Mouse (Mus musculus): ENCODE data around the gene Yeats2.

Gene Yeats2

GRCm38 (mm10) chr16:20192043-20192442 lies 51.2 kb downstream of the Yeats2 start:
- DNase-seq: no peak

- DNase-seq: no peak
Observed at GRCm38 (mm10) chr16:20195546-20195945, 54.7 kb downstream of the Yeats2 start.

GRCm38 (mm10) chr16:20196962-20197361 lies 56.1 kb downstream of the Yeats2 start:
- no peak for DNase-seq

GRCm38 (mm10) chr16:20199501-20200201 lies 58.8 kb downstream of the Yeats2 start:
- no peak for DNase-seq

GRCm38 (mm10) chr16:20213591-20214226 lies 72.8 kb downstream of the Yeats2 start:
- peak in 1 of 2 experiments; percentile 9 for DNase-seq

- no peak for DNase-seq
Observed at GRCm38 (mm10) chr16:20222726-20223125, 81.9 kb downstream of the Yeats2 start.

- DNase-seq: no peak
Observed at GRCm38 (mm10) chr16:20226676-20227075, 85.8 kb downstream of the Yeats2 start.

GRCm38 (mm10) chr16:20227504-20227903 lies 86.6 kb downstream of the Yeats2 start:
- DNase-seq: no peak

- no peak for DNase-seq
Observed at GRCm38 (mm10) chr16:20228167-20228566, 87.3 kb downstream of the Yeats2 start.

- no peak for DNase-seq
Observed at GRCm38 (mm10) chr16:20234406-20234805, 93.5 kb downstream of the Yeats2 start.

GRCm38 (mm10) chr16:20237426-20237825 lies 96.6 kb downstream of the Yeats2 start:
- DNase-seq: no peak

- no peak for DNase-seq
Observed at GRCm38 (mm10) chr16:20238646-20239045, 97.8 kb downstream of the Yeats2 start.

- no peak for DNase-seq
Observed at GRCm38 (mm10) chr16:20240468-20241414, 99.9 kb downstream of the Yeats2 start, which contains the start of gene Map6d1. Gene Map6d1, minus strand, starts transcription at chr16:20241358.

- DNase-seq: no peak
Observed at GRCm38 (mm10) chr16:20247103-20247502, 106.2 kb downstream of the Yeats2 start.

- DNase-seq: no peak
Observed at GRCm38 (mm10) chr16:20248442-20249174, 107.7 kb downstream of the Yeats2 start.

- DNase-seq: no peak
Observed at GRCm38 (mm10) chr16:20257926-20258325, 117.1 kb downstream of the Yeats2 start.

- DNase-seq: no peak
Observed at GRCm38 (mm10) chr16:20265089-20265488, 124.2 kb downstream of the Yeats2 start.

GRCm38 (mm10) chr16:20271339-20271738 lies 130.5 kb downstream of the Yeats2 start:
- DNase-seq: no peak

- DNase-seq: no peak
Observed at GRCm38 (mm10) chr16:20272994-20273393, 132.1 kb downstream of the Yeats2 start.

GRCm38 (mm10) chr16:20279395-20279794 lies 138.5 kb downstream of the Yeats2 start:
- DNase-seq: no peak

GRCm38 (mm10) chr16:20280238-20280637 lies 139.4 kb downstream of the Yeats2 start:
- no peak for DNase-seq

Measured in thymus, adult 18-20 months (tissue).